Mouse (Mus musculus): ENCODE data around the gene Elovl3. TPM values are rescaled to one million over a fixed set of nuclear protein-coding genes. Genes with fewer than 3 reads are reported as not detected.
A peak's percentile ranks its signal among the peaks of the same experiment; 100 is the strongest.

The Elovl3 gene
- polyA plus RNA-seq, 1 experiment = not detected

DNA sequence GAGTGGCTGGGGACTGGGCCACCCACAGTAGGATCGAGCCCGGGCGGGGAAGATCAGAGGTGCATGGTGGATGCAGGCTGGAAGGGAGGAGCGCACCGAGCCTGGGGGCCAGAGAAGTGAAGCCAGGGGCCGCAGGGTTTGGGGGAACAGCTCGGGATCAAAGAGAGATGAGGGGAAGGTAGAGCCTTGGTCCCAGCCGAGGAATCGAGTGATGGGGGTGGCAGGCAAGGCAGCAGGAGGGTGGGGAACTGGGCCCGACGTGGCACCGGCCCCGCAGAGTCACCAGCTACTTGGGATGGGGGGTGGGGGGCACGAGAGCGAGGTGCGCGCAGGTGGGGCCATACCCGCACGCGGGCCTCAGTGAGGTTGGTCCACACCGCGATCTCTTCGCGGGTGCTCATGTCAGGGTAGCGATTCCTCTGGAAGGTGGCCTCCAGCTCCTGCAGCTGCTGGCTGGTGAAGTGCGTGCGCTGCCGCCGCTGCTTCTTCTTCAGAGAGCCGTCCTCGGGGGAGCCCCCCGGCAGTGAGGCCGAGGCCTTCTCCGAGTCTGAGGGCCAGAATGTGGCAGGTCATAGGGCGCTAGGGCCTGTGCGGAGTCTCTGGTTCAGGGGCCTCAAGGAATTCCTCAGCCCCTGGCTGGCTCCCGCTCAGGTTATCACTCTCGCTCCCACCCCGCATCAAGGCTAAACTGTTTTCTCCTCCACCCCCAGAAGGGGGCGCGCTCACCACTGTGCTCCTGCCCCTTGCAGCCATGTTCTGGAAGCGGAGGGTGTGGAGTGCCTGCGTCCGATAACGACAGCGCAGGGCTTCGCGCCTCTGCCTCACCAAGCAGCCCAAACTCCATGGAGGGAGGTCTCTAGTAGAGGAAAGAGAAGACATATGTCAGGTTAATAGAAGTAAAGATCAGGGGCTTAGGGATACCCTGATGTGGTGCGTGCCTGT lies 5.2 kb downstream of the Elovl3 start:
- WGBS = 13% methylated on average over 49 of the region's 49 CpGs
- H3K27me3 ChIP-seq (ENCODE audit: control insufficient read depth, insufficient read depth, low read length) = no peaks in the 10 kb centered on the region; the same call in 1 of the 2 replicates
- peak; percentile 36 to 55 for DNase-seq

DNA sequence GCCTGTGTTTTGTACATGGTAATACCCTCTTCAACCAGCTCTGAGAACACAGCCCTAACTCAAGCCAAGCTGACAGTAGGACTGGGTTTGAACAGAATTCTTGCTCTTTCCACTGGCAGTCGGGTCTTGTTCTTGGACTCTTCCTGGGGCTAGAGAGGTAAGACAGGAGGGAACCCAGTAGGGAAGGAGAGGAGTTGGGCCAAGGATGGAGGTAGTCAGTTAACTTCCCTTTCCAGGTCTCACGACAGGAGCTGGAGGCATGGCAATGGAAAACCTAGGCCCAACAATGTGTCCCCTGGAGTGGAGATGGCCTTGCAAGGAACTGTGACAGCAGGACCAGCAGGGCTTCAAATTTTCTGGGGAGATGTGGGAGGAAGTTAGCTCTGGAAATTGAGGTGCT lies 8.6 kb downstream of the Elovl3 start:
- no peak overlapping the region for H3K27ac ChIP-seq (ENCODE audit: insufficient read depth, low read length)
- TF ChIP-seq POLR2A (IDR thresholded peaks at IDR 0.05; ENCODE audit: borderline replicate concordance, insufficient read depth, low read length) (no peak), CTCF (IDR thresholded peaks at IDR 0.05; ENCODE audit: borderline replicate concordance, insufficient read depth, low read depth, low read length) (no peak)
- H3K27me3 ChIP-seq (ENCODE audit: control insufficient read depth, insufficient read depth, low read length) = no peaks in the 10 kb centered on the region; the same call in 1 of the 2 replicates
- DNase-seq = no peak
- no peak overlapping the region for H3K4me3 ChIP-seq (replicated peaks; ENCODE audit: insufficient read depth, low read depth, low read length)
- peaks cover 4% of the 10 kb centered on the region; the same call in 1 of the 2 replicates for H3K4me1 ChIP-seq (ENCODE audit: control insufficient read depth, insufficient read depth, low read length)
- 37% methylated on average over 2 of the region's 2 CpGs for WGBS

More for the DNA sequence above, 5.2 kb downstream of the Elovl3 start:
- Histone ChIP-seq H3K4me3 (replicated peaks; ENCODE audit: insufficient read depth, low read depth, low read length) (peak overlapping the region; percentile 27), H3K27ac (ENCODE audit: insufficient read depth, low read length) (no peak overlapping the region), H3K4me1 (ENCODE audit: control insufficient read depth, insufficient read depth, low read length) (peaks cover 4% of the 10 kb centered on the region; the same call in 1 of the 2 replicates)
- peak; percentile 54; the same call in 1 of the 2 replicates for TF ChIP-seq CTCF (IDR thresholded peaks at IDR 0.05; ENCODE audit: borderline replicate concordance, insufficient read depth, low read depth, low read length)
- no peak for TF ChIP-seq POLR2A (IDR thresholded peaks at IDR 0.05; ENCODE audit: borderline replicate concordance, insufficient read depth, low read length)

DNA sequence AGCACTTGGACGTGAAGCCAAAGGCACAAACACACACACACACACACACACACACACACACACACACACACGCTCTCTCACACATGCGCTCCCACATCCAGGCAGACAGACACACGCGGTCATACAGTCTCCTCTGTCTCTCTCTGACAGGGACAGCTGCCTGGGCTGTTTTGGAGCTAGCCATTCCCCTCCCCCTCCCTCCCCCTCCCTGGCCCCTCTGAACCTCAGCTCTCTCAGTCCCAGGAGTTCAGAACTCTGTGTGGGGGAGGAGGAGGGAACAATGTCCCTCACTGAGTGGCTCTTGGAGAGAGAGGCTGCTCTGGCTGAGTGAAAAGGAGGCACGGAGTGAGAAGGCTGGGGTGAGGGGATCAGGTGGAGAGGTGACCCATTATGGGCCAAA lies 9.4 kb downstream of the Elovl3 start:
- Histone ChIP-seq H3K27ac (ENCODE audit: insufficient read depth, low read length) (no peak overlapping the region), H3K27me3 (ENCODE audit: control insufficient read depth, insufficient read depth, low read length) (no peaks in the 10 kb centered on the region; the same call in 1 of the 2 replicates), H3K4me1 (ENCODE audit: control insufficient read depth, insufficient read depth, low read length) (peaks cover 4% of the 10 kb centered on the region; the same call in 1 of the 2 replicates), H3K4me3 (replicated peaks; ENCODE audit: insufficient read depth, low read depth, low read length) (no peak overlapping the region)
- TF ChIP-seq CTCF (IDR thresholded peaks at IDR 0.05; ENCODE audit: borderline replicate concordance, insufficient read depth, low read depth, low read length) (no peak), POLR2A (IDR thresholded peaks at IDR 0.05; ENCODE audit: borderline replicate concordance, insufficient read depth, low read length) (no peak)
- WGBS = 59% methylated on average over 6 of the region's 6 CpGs
- no peak for DNase-seq

DNA sequence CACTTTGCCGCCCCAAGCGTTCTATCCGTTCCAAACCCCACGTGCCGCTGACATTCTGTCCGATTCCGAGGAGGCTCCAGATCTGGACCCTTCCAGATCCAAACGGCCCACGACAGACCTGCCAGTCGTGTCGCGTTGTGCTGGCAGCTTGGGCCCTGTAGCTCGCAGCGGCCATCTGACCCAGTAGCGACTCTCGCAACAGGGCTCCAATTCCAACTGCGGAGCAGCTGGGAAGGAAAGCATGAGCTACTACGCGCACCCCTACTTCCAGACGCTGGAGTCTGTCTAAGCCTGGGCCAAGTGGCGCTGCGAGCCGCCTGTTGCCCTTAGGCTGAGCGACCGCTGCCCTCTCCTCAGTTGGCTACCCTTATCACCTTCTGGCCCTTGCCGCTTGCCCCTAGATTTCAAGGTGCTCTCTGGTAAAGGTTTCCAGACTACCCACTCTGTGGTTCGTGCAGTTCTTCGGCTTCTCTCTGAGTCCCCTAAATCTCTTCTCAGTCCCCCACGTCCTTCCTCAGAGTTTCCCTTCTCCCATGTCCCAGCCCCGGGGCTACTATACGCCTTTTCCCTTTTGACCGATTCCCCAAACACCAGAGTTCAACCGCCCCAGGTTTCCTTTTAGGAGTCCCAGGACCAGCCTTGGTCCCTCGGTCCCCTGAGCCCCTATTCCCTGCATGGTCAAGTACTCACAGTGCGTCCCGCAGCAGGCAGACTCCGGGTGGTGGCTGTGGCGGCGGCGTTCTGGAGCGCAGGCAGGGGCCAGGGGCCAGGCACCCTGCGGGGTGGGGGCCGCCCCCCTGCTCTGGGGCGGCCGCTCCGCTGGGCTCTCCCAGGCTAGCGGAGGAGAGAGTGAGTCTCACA lies 16.0 kb downstream of the Elovl3 start, which contains the start of gene Pitx3:
Gene Pitx3, minus strand, starts transcription at position 816 of the 861 bp plus-strand sequence.
- Histone ChIP-seq H3K27me3 (ENCODE audit: control insufficient read depth, insufficient read depth, low read length) (no peaks in the 10 kb centered on the region; the same call in 1 of the 2 replicates), H3K27ac (ENCODE audit: insufficient read depth, low read length) (no peak within 1 kb of the TSS), H3K4me3 (replicated peaks; ENCODE audit: insufficient read depth, low read depth, low read length) (peak within 1 kb of the TSS; percentile 29), H3K4me1 (ENCODE audit: control insufficient read depth, insufficient read depth, low read length) (peaks cover 4% of the 10 kb centered on the region; the same call in 1 of the 2 replicates)
- 2% methylated on average over 47 of the region's 47 CpGs for WGBS
- peak in 1 of 2 experiments; percentile 35 for DNase-seq
- TF ChIP-seq POLR2A (IDR thresholded peaks at IDR 0.05; ENCODE audit: borderline replicate concordance, insufficient read depth, low read length) (no peak), CTCF (IDR thresholded peaks at IDR 0.05; ENCODE audit: borderline replicate concordance, insufficient read depth, low read depth, low read length) (no peak)

DNA sequence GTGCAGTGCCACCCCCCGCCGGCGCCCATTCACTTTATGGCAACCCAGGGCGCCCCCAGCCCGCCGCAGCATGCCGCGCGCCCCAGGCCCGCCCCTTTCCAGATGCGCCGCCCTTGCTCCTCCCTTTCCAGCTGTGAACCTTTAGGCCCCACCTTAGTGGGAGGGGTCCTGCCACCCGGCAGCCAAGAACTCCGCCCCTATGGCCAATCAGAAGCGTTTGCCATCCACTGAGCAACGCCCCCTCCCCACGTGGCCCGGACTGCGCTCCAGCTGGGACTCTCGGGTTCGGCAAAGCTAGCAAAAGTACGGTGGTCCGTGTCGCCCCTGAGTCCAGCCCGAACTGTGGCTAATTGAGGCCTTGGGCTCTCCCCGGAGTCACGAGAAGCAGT lies 16.7 kb downstream of the Elovl3 start:
- Histone ChIP-seq H3K4me1 (ENCODE audit: control insufficient read depth, insufficient read depth, low read length) (peaks cover 4% of the 10 kb centered on the region; the same call in 1 of the 2 replicates), H3K4me3 (replicated peaks; ENCODE audit: insufficient read depth, low read depth, low read length) (peak overlapping the region; percentile 29), H3K27ac (ENCODE audit: insufficient read depth, low read length) (no peak overlapping the region), H3K27me3 (ENCODE audit: control insufficient read depth, insufficient read depth, low read length) (no peaks in the 10 kb centered on the region; the same call in 1 of the 2 replicates)
- TF ChIP-seq POLR2A (IDR thresholded peaks at IDR 0.05; ENCODE audit: borderline replicate concordance, insufficient read depth, low read length) = no peak
- no peak for TF ChIP-seq CTCF (IDR thresholded peaks at IDR 0.05; ENCODE audit: borderline replicate concordance, insufficient read depth, low read depth, low read length)
- WGBS = under 1% methylated on average over 27 of the region's 27 CpGs
- no peak for DNase-seq

DNA sequence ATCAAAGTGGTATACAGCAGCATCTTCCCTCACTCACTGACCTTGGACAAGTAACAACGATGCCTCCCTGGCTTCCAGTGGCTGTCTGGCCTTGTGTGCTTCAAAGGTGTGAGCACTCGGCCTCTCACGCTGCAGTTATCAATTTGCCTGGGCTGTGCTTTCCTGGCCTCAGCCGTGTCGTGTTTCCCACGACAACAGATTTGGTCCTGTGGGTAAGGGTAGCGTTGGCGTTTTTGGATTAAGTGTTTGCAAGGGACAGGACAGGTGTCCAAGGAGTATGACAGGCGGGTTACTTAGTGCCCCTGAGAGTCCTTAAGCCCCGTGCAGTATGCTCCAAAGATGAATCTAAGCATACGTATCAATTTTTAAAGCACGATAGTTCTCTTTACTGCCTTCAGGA lies 17.4 kb downstream of the Elovl3 start:
- DNase-seq = no peak
- Histone ChIP-seq H3K27me3 (ENCODE audit: control insufficient read depth, insufficient read depth, low read length) (no peaks in the 10 kb centered on the region; the same call in 1 of the 2 replicates), H3K27ac (ENCODE audit: insufficient read depth, low read length) (no peak overlapping the region), H3K4me1 (ENCODE audit: control insufficient read depth, insufficient read depth, low read length) (peaks cover 4% of the 10 kb centered on the region; the same call in 1 of the 2 replicates), H3K4me3 (replicated peaks; ENCODE audit: insufficient read depth, low read depth, low read length) (no peak overlapping the region)
- 48% methylated on average over 12 of the region's 12 CpGs for WGBS
- TF ChIP-seq CTCF (IDR thresholded peaks at IDR 0.05; ENCODE audit: borderline replicate concordance, insufficient read depth, low read depth, low read length) (no peak), POLR2A (IDR thresholded peaks at IDR 0.05; ENCODE audit: borderline replicate concordance, insufficient read depth, low read length) (no peak)
